Mouse (Mus musculus) liver, embryonic 15.5 days (tissue): Measurements from ENCODE around the gene Olfr1087. TPM values are rescaled to one million over a fixed set of nuclear protein-coding genes. Genes with fewer than 3 reads are reported as not detected.
"Not testable (repeated sequence)": the region's sequence is repeated elsewhere in the genome, so short reads cannot be mapped to it uniquely, and the experiment has no call there.

Experiments
- ATAC-seq: fragments of 200-750 bp; cut with Nextera tagmentation; 2 replicates; pipeline ENCODE4 v1.8.0; 2017; ENCODE audit warnings: moderate number of reproducible peaks, mild to moderate bottlenecking, moderate library complexity; ENCODE audit not compliant: insufficient read depth
- H3K27ac ChIP-seq: fragments of 300-500 bp; sonication (generic); replicated peaks from 2 replicates; pipeline ENCODE4 v1.5.1; 2015; ENCODE audit warnings: mild to moderate bottlenecking, inconsistent platforms
- H3K27me3 ChIP-seq: fragments of 300-500 bp; sonication (generic); 2 replicates; pipeline ENCODE4 v1.6.1; 2015; ENCODE audit warnings: mild to moderate bottlenecking, inconsistent platforms
- H3K36me3 ChIP-seq: fragments of 300-500 bp; sonication (generic); replicated peaks from 2 replicates; pipeline ENCODE4 v1.6.1; 2015; ENCODE audit warnings: moderate library complexity, mild to moderate bottlenecking, inconsistent platforms
- H3K4me1 ChIP-seq: fragments of 300-500 bp; sonication (generic); replicated peaks from 2 replicates; pipeline ENCODE4 v1.6.1; 2015; ENCODE audit warnings: inconsistent platforms
- H3K4me2 ChIP-seq: fragments of 300-500 bp; sonication (generic); 2 replicates; pipeline ENCODE4 v1.6.1; 2015; ENCODE audit warnings: moderate library complexity, mild to moderate bottlenecking, inconsistent platforms
- H3K4me3 ChIP-seq: fragments of 300-500 bp; sonication (generic); replicated peaks from 2 replicates; pipeline ENCODE4 v1.5.1; 2015; ENCODE audit warnings: mild to moderate bottlenecking, inconsistent platforms
- H3K9ac ChIP-seq: fragments of 300-500 bp; sonication (generic); 2 replicates; pipeline ENCODE4 v1.6.1; 2015; ENCODE audit warnings: moderate library complexity, mild to moderate bottlenecking, inconsistent platforms
- H3K9me3 ChIP-seq: fragments of 300-500 bp; sonication (generic); replicated peaks from 2 replicates; pipeline ENCODE4 v1.6.1; 2016; ENCODE audit warnings: inconsistent platforms
- WGBS: fragments of 180-500 bp; shearing (Covaris S2); methylation state at CpG from one replicate; pipeline ENCODE4 v1.1.7; 2015; ENCODE audit warnings: mixed read lengths; ENCODE audit not compliant: insufficient replicate concordance; 5-methylcytosine and 5-hydroxymethylcytosine counted together
- polyA plus RNA-seq: library from polyadenylated mRNA; unstranded; fragments of >200 nt; fragmentation: Nextera tagmentation; extraction: Ambion mirVana; gene quantifications from 2 replicates; pipeline ENCODE4 v1.2.1, GENCODE M21; 2015

Gene Olfr1087
- polyA plus RNA-seq = not detected in 2 replicates

DNA sequence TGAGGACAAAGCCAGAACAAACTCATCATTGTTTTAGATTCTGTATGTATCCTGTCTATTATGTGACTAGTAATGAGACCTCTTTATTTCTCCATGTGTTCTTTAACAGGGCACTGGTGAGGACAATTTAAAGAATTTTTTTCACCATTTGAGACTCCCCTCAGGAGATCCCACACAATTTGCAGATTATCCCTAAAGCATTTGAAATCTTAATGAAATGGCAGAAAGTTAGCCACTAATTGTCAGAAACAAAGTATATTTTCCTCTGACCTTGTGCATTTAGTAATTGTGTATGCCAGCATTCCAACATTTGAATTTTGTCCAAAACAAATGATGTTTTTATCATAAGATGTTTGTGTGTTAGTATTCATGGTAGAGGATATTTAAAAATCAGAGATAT, at the start of gene Olfr1087:
Olfr1087 (minus strand) TSS at position 101 of the 400 bp plus-strand sequence.
- Histone ChIP-seq H3K9ac (no peak within 1 kb of the TSS), H3K4me3 (no peak within 1 kb of the TSS), H3K4me2 (no peak within 1 kb of the TSS), H3K36me3 (no peaks in the 10 kb centered on the region), H3K4me1 (no peaks in the 10 kb centered on the region), H3K9me3 (no peaks in the 10 kb centered on the region), H3K27ac (no peak within 1 kb of the TSS), H3K27me3 (no peaks in the 10 kb centered on the region)
- ATAC-seq = no peak

DNA sequence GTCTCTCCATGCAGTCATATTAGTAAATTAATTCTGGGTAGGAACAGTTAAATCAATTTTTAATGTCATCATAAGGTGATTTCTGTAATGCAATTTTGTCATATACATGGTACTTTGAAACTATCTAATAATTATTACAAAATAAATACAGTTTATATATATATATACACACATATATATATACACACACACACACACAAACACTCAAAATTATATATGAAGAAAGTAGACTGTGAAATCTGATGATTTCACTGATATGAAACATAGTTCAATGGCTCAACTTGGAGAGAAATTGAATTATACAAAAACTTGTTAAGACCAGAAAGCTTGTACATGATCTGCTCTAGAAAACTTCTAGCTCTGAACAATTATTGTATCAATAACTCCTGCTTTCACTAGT, 35.4 kb upstream of the Olfr1087 start, which contains the start of gene Olfr1089:
Olfr1089 (minus strand) TSS at position 101 of the 400 bp plus-strand sequence.
- H3K4me1 ChIP-seq = no peaks in the 10 kb centered on the region
- no peak within 1 kb of the TSS for H3K27ac ChIP-seq
- no peaks in the 10 kb centered on the region for H3K27me3 ChIP-seq
- H3K9me3 ChIP-seq = no peaks in the 10 kb centered on the region
- no peak within 1 kb of the TSS for H3K4me3 ChIP-seq
- no peaks in the 10 kb centered on the region for H3K36me3 ChIP-seq
- no peak for ATAC-seq
- H3K9ac ChIP-seq = no peak within 1 kb of the TSS
- H3K4me2 ChIP-seq = no peak within 1 kb of the TSS

DNA sequence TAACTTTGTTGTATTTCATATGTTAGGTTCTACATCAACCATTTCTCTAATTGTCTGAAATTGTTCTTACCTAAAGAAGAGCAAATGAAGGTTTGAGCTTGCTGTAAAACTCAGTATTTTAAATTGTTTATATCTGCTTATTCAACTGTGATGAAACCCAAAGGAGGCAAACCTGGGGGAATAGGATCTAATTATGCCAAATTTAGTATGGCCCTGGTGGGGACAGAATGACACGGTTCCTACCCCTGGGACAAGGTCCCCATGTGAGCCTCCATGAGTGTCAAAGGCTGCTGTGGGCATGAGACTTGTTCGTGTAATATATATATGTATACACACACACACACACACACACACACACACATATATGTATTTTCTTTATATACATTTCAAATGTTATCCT, 18.2 kb downstream of the Olfr1087 start, which contains the start of gene Olfr1086:
Olfr1086 (minus strand) TSS at position 101 of the 400 bp plus-strand sequence.
- no peak for ATAC-seq
- Histone ChIP-seq H3K9me3 (no peaks in the 10 kb centered on the region), H3K4me3 (no peak within 1 kb of the TSS), H3K4me1 (no peaks in the 10 kb centered on the region), H3K9ac (no peak within 1 kb of the TSS), H3K36me3 (no peaks in the 10 kb centered on the region), H3K27me3 (no peaks in the 10 kb centered on the region), H3K4me2 (no peak within 1 kb of the TSS), H3K27ac (no peak within 1 kb of the TSS)
- WGBS = 49% methylated on average over 2 of the region's 2 CpGs

DNA sequence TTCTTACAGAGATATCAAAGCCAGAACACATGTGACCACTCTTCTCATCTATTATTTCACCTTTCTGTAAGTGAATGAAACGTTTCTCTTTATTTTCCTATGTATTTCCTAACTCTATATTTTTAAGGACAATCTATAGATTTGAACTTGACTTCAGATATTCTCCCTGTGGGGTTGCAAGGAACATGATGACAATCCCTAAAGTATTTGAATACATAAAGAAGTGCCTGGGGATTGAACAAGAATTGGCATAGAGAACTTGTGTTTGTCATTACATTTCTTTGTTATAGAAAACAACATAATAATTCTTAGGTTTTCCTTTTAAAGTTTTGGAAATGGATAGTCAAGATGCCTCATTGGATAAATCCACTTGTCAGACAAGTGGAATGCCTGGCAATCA, 36.3 kb downstream of the Olfr1087 start, which contains the start of gene Olfr1085:
Olfr1085 (minus strand) TSS at position 101 of the 400 bp plus-strand sequence.
- H3K4me1 ChIP-seq = no peaks in the 10 kb centered on the region
- no peak within 1 kb of the TSS for H3K4me3 ChIP-seq
- H3K36me3 ChIP-seq = no peaks in the 10 kb centered on the region
- no peaks in the 10 kb centered on the region for H3K9me3 ChIP-seq
- no peak within 1 kb of the TSS for H3K27ac ChIP-seq
- WGBS = 9% methylated on average over 1 of the region's 1 CpGs
- ATAC-seq = no peak
- H3K27me3 ChIP-seq = no peaks in the 10 kb centered on the region
- H3K4me2 ChIP-seq = no peak within 1 kb of the TSS
- H3K9ac ChIP-seq = no peak within 1 kb of the TSS

DNA sequence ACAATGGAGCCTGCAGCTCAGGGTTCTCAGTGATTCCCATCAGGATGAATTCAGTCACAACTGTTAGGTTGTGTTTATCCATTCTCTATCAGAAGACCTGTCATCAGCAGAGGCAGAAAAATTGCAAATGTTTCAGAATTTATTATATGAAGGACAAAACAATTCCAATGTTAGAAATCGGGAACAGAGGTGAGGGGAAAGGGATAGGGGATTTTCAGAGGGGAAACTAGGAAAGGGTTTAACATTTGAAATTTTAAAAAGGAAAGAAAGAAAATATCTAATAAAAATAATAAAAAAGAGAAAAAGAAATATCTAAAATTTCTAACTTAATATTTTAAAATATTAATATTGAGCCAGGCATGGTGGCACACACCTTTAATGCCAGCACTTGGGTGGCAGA, 58.6 kb downstream of the Olfr1087 start, which contains the start of gene Olfr1084:
Olfr1084 (minus strand) TSS at position 101 of the 400 bp plus-strand sequence.
- 62% methylated on average over 1 of the region's 1 CpGs for WGBS
- not testable (repeated sequence) for H3K36me3 ChIP-seq, H3K27me3 ChIP-seq, H3K4me3 ChIP-seq, H3K9me3 ChIP-seq, H3K9ac ChIP-seq, H3K4me1 ChIP-seq, H3K4me2 ChIP-seq, ATAC-seq, H3K27ac ChIP-seq

Other genes with a start within 250 kb of the Olfr1087 start
- gene Olfr1065, start 247.8 kb downstream of the Olfr1087 start, polyA plus RNA-seq = not detected in 2 replicates
- not detected in 2 replicates for gene Olfr1066, start 242.1 kb downstream of the Olfr1087 start, polyA plus RNA-seq
- gene Olfr228, start 211.0 kb downstream of the Olfr1087 start, polyA plus RNA-seq = not detected in 2 replicates
- not detected in 2 replicates for gene Olfr1076, start 189.9 kb downstream of the Olfr1087 start, polyA plus RNA-seq
- not detected in 2 replicates for gene Olfr1079, start 155.9 kb downstream of the Olfr1087 start, polyA plus RNA-seq
- gene Olfr1080, start 140.2 kb downstream of the Olfr1087 start, polyA plus RNA-seq = not detected in 2 replicates
- gene Olfr1082, start 99.4 kb downstream of the Olfr1087 start, polyA plus RNA-seq = not detected in 2 replicates
- gene Olfr1084, start 58.7 kb downstream of the Olfr1087 start, polyA plus RNA-seq = not detected in 2 replicates
- not detected in 2 replicates for gene Olfr1085, start 36.4 kb downstream of the Olfr1087 start, polyA plus RNA-seq
- gene Olfr1086, start 18.3 kb downstream of the Olfr1087 start, polyA plus RNA-seq = not detected in 2 replicates
- gene Olfr1089, start 35.3 kb upstream of the Olfr1087 start, polyA plus RNA-seq = not detected in 2 replicates
- not detected in 2 replicates for gene Olfr1090, start 60.6 kb upstream of the Olfr1087 start, polyA plus RNA-seq
- not detected in 2 replicates for gene Olfr1093, start 84.1 kb upstream of the Olfr1087 start, polyA plus RNA-seq
- not detected in 2 replicates for gene Olfr141, start 111.6 kb upstream of the Olfr1087 start, polyA plus RNA-seq
- not detected in 2 replicates for gene Olfr1094, start 126.3 kb upstream of the Olfr1087 start, polyA plus RNA-seq
- not detected in 2 replicates for gene Olfr1095, start 153.3 kb upstream of the Olfr1087 start, polyA plus RNA-seq
- gene Gm13723, start 176.4 kb upstream of the Olfr1087 start, polyA plus RNA-seq = not detected in 2 replicates
- not detected in 2 replicates for gene Olfr1097, start 193.8 kb upstream of the Olfr1087 start, polyA plus RNA-seq
- not detected in 2 replicates for gene Olfr1098, start 226.2 kb upstream of the Olfr1087 start, polyA plus RNA-seq